Mouse (Mus musculus) cortical plate, adult 2 months (tissue): ENCODE measurements around the gene Rprml.

Source experiments
- CTCF ChIP-seq: fragments of 200-500 bp; IDR thresholded peaks from 2 replicates; pipeline ENCODE4 v1.5.1; 2011; ENCODE audit warnings: mild to moderate bottlenecking, control low read depth, low read length; ENCODE audit not compliant: insufficient read depth; ENCODE audit errors: extremely low read depth
- POLR2A ChIP-seq: fragments of 200-500 bp; IDR thresholded peaks from 2 replicates; pipeline ENCODE4 v1.6.1; 2011; ENCODE audit warnings: mild to moderate bottlenecking, low read length, control low read depth; ENCODE audit not compliant: insufficient read depth; ENCODE audit errors: extremely low read depth

DNA sequence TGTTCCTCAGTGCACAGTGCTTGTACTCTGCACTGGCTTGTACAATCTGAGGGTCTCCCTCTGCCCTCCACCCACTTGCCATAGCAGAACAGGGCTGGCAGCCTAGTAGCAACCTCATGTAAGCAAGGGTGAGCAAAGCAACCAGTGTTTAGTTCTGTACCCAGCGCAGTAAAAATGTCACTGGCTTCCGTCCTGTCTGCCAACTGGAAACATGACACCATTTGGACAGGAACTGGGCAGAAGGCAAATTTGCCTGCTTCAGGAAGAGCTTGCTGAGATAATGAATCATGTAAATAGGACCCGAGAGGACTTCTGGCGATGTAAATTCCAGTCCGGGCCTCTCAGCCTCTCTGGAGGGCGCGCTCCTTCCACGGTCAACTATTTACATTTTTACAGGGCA is 3.6 kb upstream of the Rprml start:
- TF ChIP-seq POLR2A (no peak), CTCF (no peak)
